ENCODE assay signal across 23 mouse cellular contexts in the genomic region with DNA sequence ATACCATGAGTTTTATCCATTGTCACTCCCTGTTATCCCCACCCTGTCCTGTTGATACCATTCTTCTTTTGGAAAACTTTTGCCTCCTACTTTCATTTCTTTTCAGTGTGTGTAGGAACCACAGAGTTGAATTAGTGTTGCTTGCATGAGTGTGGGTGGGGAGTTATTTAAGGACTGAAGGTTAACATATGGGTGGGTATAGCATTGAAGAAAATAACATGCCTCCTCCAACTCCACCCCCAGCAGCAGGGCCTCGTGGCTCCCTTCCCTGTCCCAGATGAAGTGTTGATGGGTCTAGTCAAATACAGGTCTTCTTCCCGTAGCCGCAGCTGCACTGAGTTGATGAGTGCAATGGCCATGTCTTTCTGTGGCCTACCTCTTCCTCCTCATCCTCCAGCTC.
DNase-seq lines count a peak whose midpoint lies in the region; ATAC-seq and TF ChIP-seq lines count a peak whose summit lies in the region.
"Had no signal": no experiment of that assay in that cellular context is flagged by ENCODE, and none has a peak within 500 bp of the region (broad histone marks: within the 10 kb centered on the region; RNA-seq: fewer than 3 reads in every experiment).

No protein-coding gene starts in this region.

- no peak overlapping the region for H3K27ac ChIP-seq in cerebellum, adult 2 months (ENCODE audit: insufficient read depth, low read length)

- H3K4me3 ChIP-seq in cerebellum, adult 2 months (replicated peaks; ENCODE audit: insufficient read depth, low read depth, low read length), result no peak overlapping the region

- H3K4me1 ChIP-seq in cerebellum, adult 2 months (ENCODE audit: control insufficient read depth, insufficient read depth, low read length), result no peaks in the 10 kb centered on the region

- no peak for TF ChIP-seq POLR2A in cerebellum, adult 2 months (IDR thresholded peaks at IDR 0.05; ENCODE audit: borderline replicate concordance, insufficient read depth, low read length)

- H3K27me3 ChIP-seq in cerebellum, adult 2 months (ENCODE audit: control insufficient read depth, insufficient read depth, low read length), result no peaks in the 10 kb centered on the region; the same call in 1 of the 2 replicates
- H3K27me3 ChIP-seq: CH12.LX, Patski had no signal

- ATAC-seq in frontal cortex, adult (ENCODE audit: low TSS enrichment), result peak; percentile 85
- ATAC-seq: activated CD4-positive, CD25-positive, alpha-beta regulatory T cell, adult 4 months; CD4-positive, CD25-positive, alpha-beta regulatory T cell, adult 4 months; Patski had no signal

- TF ChIP-seq CTCF in cerebellum, adult 2 months (IDR thresholded peaks at IDR 0.05; ENCODE audit: borderline replicate concordance, insufficient read depth, low read depth, low read length), result no peak

- DNase-seq in frontal cortex, postnatal 25 days (ENCODE audit: low spot score in 2 of 2), result no peak
- peak; percentile 12 for DNase-seq in right cerebral cortex, adult 18-20 months
- DNase-seq in right cerebral cortex, postnatal 25 days, result no peak
- DNase-seq in brain, adult 2 months (ENCODE audit: low read depth, low spot score), result peak; percentile 45
- DNase-seq in telencephalon, adult 2 months (ENCODE audit: low read depth, low spot score), result peak; percentile 31
- DNase-seq in cerebellum, adult 2 months, result no peak
- DNase-seq in adrenal gland, adult 18-20 months (ENCODE audit: low spot score in 2 of 2), result no peak
- DNase-seq: adrenal gland, adult 2 months; adrenal gland, adult 8-10 months; adrenal gland, postnatal 10 days; adrenal gland, postnatal 14 days; adrenal gland, postnatal 25 days; adrenal gland, postnatal 36 days; B cell, adult 2 months; cerebellum, adult 11 months; cerebellum, adult 11-12 months; cerebellum, adult 18-20 months; cerebellum, adult 8-10 months had no signal

- WGBS in cerebellum, adult 2 months, result 82% methylated on average over 3 of the region's 3 CpGs

Comparison
In these comparisons a context has a peak if more than half of its experiments do, and no peak if none do; other contexts are left out.
1. DNase-seq: peak in right cerebral cortex, adult 18-20 months (single experiment), brain, adult 2 months (single experiment) and telencephalon, adult 2 months (single experiment); none in frontal cortex, postnatal 25 days (0 of 2), right cerebral cortex, postnatal 25 days (single experiment), cerebellum, adult 2 months (0 of 2) and adrenal gland, adult 18-20 months (0 of 2).